Mouse (Mus musculus) liver, embryonic 16.5 days (tissue): Measurements from ENCODE around the gene Gm9970. TPM values are rescaled to one million over a fixed set of nuclear protein-coding genes. Genes with fewer than 3 reads are reported as not detected.

Experiments
- ATAC-seq: fragments of 200-750 bp; cut with Nextera tagmentation; 2 replicates; pipeline ENCODE4 v1.8.0; 2017; ENCODE audit warnings: low read depth, mild to moderate bottlenecking, moderate number of reproducible peaks, moderate library complexity
- H3K27ac ChIP-seq: fragments of 300-500 bp; sonication (generic); 2 replicates; pipeline ENCODE4 v1.5.1; 2014; ENCODE audit warnings: mild to moderate bottlenecking, low read length
- H3K27me3 ChIP-seq: fragments of 300-500 bp; sonication (generic); 2 replicates; pipeline ENCODE4 v1.6.1; 2014; ENCODE audit warnings: low read depth, low read length, mixed read lengths; ENCODE audit not compliant: control insufficient read depth, insufficient read depth
- H3K36me3 ChIP-seq: fragments of 300-500 bp; sonication (generic); 2 replicates; pipeline ENCODE4 v1.6.1; 2014; ENCODE audit warnings: mild to moderate bottlenecking; ENCODE audit not compliant: control insufficient read depth, insufficient read depth
- H3K4me1 ChIP-seq: fragments of 300-500 bp; sonication (generic); 2 replicates; pipeline ENCODE4 v1.6.1; 2014; ENCODE audit warnings: low read depth, low read length, mixed read lengths; ENCODE audit not compliant: control insufficient read depth
- H3K4me2 ChIP-seq: fragments of 300-500 bp; sonication (generic); 2 replicates; pipeline ENCODE4 v1.6.1; 2014; ENCODE audit warnings: low read depth, low read length, mixed read lengths
- H3K4me3 ChIP-seq: fragments of 300-500 bp; sonication (generic); 2 replicates; pipeline ENCODE4 v1.5.1; 2014; ENCODE audit warnings: low read depth, mild to moderate bottlenecking, low read length
- H3K9ac ChIP-seq: fragments of 300-500 bp; sonication (generic); 2 replicates; pipeline ENCODE4 v1.6.1; 2014; ENCODE audit warnings: low read depth, low read length
- H3K9me3 ChIP-seq: fragments of 300-500 bp; sonication (generic); replicated peaks from 2 replicates; pipeline ENCODE4 v1.6.1; 2016; ENCODE audit warnings: low read length; ENCODE audit not compliant: control insufficient read depth
- WGBS: fragments of 180-500 bp; shearing (Covaris S2); extraction: QIAGEN DNeasy Blood & Tissue Kit; methylation state at CpG from one replicate; pipeline ENCODE4 v1.1.7; 2014; ENCODE audit not compliant: insufficient replicate concordance; 5-methylcytosine and 5-hydroxymethylcytosine counted together
- polyA plus RNA-seq: library from polyadenylated mRNA; unstranded; fragments of >200 nt; fragmentation: Nextera tagmentation; extraction: Ambion mirVana; gene quantifications from 2 replicates; pipeline ENCODE4 v1.2.1, GENCODE M21; 2015

The Gm9970 gene
- polyA plus RNA-seq, 1 experiment from 2014 or later, result not detected

- peaks cover 20% of the 10 kb centered on the region for H3K4me1 ChIP-seq
- 84% methylated on average over 16 of the region's 16 CpGs for WGBS
- peak overlapping the region; percentile 90 for H3K9ac ChIP-seq
- H3K4me3 ChIP-seq, result peak overlapping the region; percentile 84
- ATAC-seq, result no peak
- peak overlapping the region; percentile 84 for H3K4me2 ChIP-seq
- no peaks in the 10 kb centered on the region for H3K9me3 ChIP-seq
- no peaks in the 10 kb centered on the region for H3K27me3 ChIP-seq
- H3K36me3 ChIP-seq, result peaks cover 59% of the 10 kb centered on the region
- peak overlapping the region; percentile 83; the same call in 1 of the 2 replicates for H3K27ac ChIP-seq
Measured at GRCm38 (mm10) chr5:31194486-31195485, 46.2 kb downstream of the Gm9970 start.

DNA sequence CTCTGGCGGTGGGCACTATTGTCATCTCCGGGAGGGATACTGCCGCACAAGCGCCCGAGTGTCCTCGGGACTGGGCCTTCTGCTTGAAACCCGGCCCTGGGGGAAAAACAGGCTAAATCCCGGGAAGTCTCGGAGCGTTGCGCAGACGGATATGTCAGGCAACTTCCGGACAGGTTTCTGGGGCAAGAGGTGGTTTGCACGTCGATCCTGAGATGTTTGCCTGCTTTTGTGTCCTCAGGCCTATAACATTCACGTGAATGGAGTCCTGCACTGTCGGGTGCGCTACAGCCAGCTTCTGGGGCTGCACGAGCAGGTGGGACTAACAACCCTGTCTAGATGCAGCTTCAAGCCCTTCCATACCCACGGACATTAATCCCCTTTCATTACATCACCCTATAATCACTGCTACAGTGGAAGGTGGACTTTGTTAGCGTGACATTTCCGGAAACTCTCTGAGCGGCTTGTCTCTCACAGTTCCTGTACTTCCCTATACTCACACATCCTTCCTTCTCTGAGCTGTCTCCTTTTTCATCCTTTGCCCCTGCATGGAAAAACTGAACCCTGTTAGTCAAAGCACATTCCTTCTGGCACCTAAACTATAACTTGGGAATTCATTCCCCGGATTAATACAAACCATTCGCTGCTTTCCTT, 47.3 kb downstream of the Gm9970 start:
- peak overlapping the region; percentile 90 for H3K9ac ChIP-seq
- peak overlapping the region; percentile 84 for H3K4me2 ChIP-seq
- no peaks in the 10 kb centered on the region for H3K9me3 ChIP-seq
- H3K27ac ChIP-seq, result peak overlapping the region; percentile 83
- H3K4me1 ChIP-seq, result peaks cover 20% of the 10 kb centered on the region
- no peaks in the 10 kb centered on the region for H3K27me3 ChIP-seq
- WGBS, result 6% methylated on average over 25 of the region's 25 CpGs
- no peak for ATAC-seq
- H3K36me3 ChIP-seq, result peaks cover 54% of the 10 kb centered on the region
- H3K4me3 ChIP-seq, result peak overlapping the region; percentile 84

- Histone ChIP-seq H3K9ac (peak within 1 kb of the TSS; percentile 90), H3K9me3 (no peaks in the 10 kb centered on the region), H3K36me3 (peaks cover 51% of the 10 kb centered on the region), H3K27ac (peak within 1 kb of the TSS; percentile 92), H3K4me1 (peaks cover 20% of the 10 kb centered on the region), H3K27me3 (no peaks in the 10 kb centered on the region), H3K4me2 (peak within 1 kb of the TSS; percentile 84), H3K4me3 (peak within 1 kb of the TSS; percentile 84)
- WGBS, result 0% methylated on average over 48 of the region's 48 CpGs
- peak; percentile 95 for ATAC-seq
Measured at GRCm38 (mm10) chr5:31192939-31193630, 47.9 kb downstream of the Gm9970 start, which contains the start of the genes Snx17 and Eif2b4. Gene Snx17 (plus strand): TSS chr5:31193227. Gene Eif2b4 (minus strand): TSS chr5:31193430.

DNA sequence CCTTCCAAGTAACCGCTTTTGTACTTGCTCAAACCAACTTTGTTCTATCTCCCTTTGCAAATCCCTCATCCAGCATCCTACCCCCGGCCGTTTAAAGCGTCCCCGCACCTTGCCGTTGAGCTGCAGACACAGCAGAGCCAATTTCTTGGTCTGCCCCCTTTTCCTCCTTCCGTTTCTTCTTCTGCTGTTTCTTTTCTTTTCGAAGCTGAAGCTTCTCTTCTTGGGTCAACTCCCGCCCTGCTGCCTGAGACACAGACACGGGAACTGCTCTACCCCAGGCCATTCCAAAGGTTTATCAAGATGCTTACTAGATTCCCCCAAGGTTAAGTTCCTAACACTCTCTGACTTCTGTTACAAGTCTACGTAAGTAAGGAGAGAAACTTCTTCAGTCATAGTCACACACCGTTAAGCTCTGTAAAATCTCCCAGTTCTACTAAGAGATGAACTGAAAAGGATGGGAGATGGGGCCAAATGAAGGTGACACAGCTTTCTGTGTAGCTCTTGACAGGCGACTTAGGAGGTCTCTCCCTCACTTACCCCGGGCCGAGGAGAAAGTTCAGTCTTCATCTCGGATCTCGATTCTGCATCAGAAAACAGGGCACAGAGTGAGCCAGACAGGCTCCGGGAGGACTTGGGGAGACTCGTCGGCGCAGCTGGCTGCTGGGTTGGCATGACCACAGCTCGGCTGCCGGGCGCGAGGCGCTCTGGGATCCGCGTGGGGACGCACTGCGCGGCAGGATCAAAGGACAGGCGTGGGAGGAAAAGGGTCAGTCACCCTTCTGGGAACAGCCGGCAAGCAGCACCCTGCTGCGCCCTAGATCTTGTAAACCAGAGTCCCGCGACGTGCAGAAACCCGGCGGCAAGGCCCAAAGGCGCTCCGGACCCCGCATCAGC, 48.7 kb downstream of the Gm9970 start:
- 9% methylated on average over 42 of the region's 42 CpGs for WGBS
- H3K36me3 ChIP-seq, result peaks cover 49% of the 10 kb centered on the region
- peak overlapping the region; percentile 68 for H3K4me2 ChIP-seq
- no peaks in the 10 kb centered on the region for H3K9me3 ChIP-seq
- peak overlapping the region; percentile 84 for H3K4me3 ChIP-seq
- H3K27me3 ChIP-seq, result no peaks in the 10 kb centered on the region
- H3K9ac ChIP-seq, result peak overlapping the region; percentile 89
- ATAC-seq, result peak; percentile 59
- H3K4me1 ChIP-seq, result peaks cover 20% of the 10 kb centered on the region
- H3K27ac ChIP-seq, result peak overlapping the region; percentile 92

Other genes with a start within 250 kb of the Gm9970 start
- gene Atraid, start 192.9 kb downstream of the Gm9970 start, polyA plus RNA-seq, result 63.8 and 67.9 TPM in 2 replicates
- 3.1 and 4.8 TPM in 2 replicates for gene Slc5a6, start 192.3 kb downstream of the Gm9970 start, polyA plus RNA-seq
- gene Cad, start 186.5 kb downstream of the Gm9970 start, polyA plus RNA-seq, result 13.0 and 14.2 TPM in 2 replicates
- gene Dnajc5g, start 134.9 kb downstream of the Gm9970 start, polyA plus RNA-seq, result not detected in 2 replicates
- gene Slc30a3, start 133.0 kb downstream of the Gm9970 start, polyA plus RNA-seq, result 0.39 and 0.48 TPM in 2 replicates
- gene Trim54, start 124.5 kb downstream of the Gm9970 start, polyA plus RNA-seq, result 0.41 and 0.57 TPM in 2 replicates
- gene Ucn, start 102.4 kb downstream of the Gm9970 start, polyA plus RNA-seq, result not detected in 2 replicates
- gene Mpv17, start 87.0 kb downstream of the Gm9970 start, polyA plus RNA-seq, result 20.7 and 21.5 TPM in 2 replicates
- gene Gm29609, start 61.3 kb downstream of the Gm9970 start, polyA plus RNA-seq, result 0.33 and 0.74 TPM in 2 replicates
- gene Gtf3c2, start 61.1 kb downstream of the Gm9970 start, polyA plus RNA-seq, result 29.3 and 32.2 TPM in 2 replicates
- 36.0 and 36.8 TPM in 2 replicates for gene Snx17, start 48.0 kb downstream of the Gm9970 start, polyA plus RNA-seq
- 38.5 and 42.2 TPM in 2 replicates for gene Eif2b4, start 47.8 kb downstream of the Gm9970 start, polyA plus RNA-seq
- 1.8 and 2.6 TPM in 2 replicates for gene Zfp513, start 38.9 kb downstream of the Gm9970 start, polyA plus RNA-seq
- gene Ppm1g, start 20.5 kb downstream of the Gm9970 start, polyA plus RNA-seq, result 90.8 and 97.8 TPM in 2 replicates
- 44.4 and 44.9 TPM in 2 replicates for gene Nrbp1, start 368 bp downstream of the Gm9970 start, polyA plus RNA-seq
- 4.8 and 4.9 TPM in 2 replicates for gene Krtcap3, start 10.5 kb upstream of the Gm9970 start, polyA plus RNA-seq
- 4.5 and 5.1 TPM in 2 replicates for gene Ift172, start 49.9 kb upstream of the Gm9970 start, polyA plus RNA-seq
- 4.0 and 5.2 TPM in 2 replicates for gene Fndc4, start 54.8 kb upstream of the Gm9970 start, polyA plus RNA-seq
- 31.1 and 39.4 TPM in 2 replicates for gene Gckr, start 56.2 kb upstream of the Gm9970 start, polyA plus RNA-seq
- 13.3 and 14.2 TPM in 2 replicates for gene Zfp512, start 211.2 kb upstream of the Gm9970 start, polyA plus RNA-seq
- not detected in 2 replicates for gene 4930548H24Rik, start 244.5 kb upstream of the Gm9970 start, polyA plus RNA-seq